Mouse (Mus musculus) kidney, adult 2 months (tissue): ENCODE results near the gene Fam163a.

Source experiments
- CTCF ChIP-seq: fragments of 200-500 bp; conservative IDR thresholded peaks from 2 replicates; pipeline ENCODE4 v1.5.1; 2011; ENCODE audit warnings: low read depth, mild to moderate bottlenecking, control low read depth, low read length, moderate library complexity, mixed read lengths; ENCODE audit not compliant: insufficient read depth, insufficient read length
- POLR2A ChIP-seq: fragments of 200-500 bp; IDR thresholded peaks from one replicate; pipeline ENCODE4 v1.6.1; 2011; ENCODE audit warnings: low read depth, low read length, control low read depth

DNA sequence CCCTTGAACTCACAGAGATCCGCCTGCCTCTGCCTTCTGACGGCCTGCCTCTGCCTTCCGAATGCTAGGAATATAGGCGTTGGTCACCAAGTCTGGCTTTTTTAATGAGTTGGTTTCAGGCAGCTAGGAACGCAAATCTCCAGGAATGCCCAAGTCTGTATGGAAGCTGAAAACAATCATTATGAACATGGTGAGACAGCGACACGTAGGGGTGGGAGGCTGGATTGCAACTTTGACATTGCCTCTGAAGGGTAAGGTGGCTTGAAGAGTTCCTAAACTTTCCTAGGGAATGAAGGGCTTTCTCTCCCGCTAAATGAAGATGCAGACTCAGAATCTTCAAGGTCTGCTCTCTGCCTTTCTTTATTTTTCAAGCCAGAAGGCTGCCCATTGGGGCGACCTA, 93.7 kb downstream of the Fam163a start:
- TF ChIP-seq POLR2A = no peak
- TF ChIP-seq CTCF = peak; percentile 62
